Mouse (Mus musculus): ENCODE measurements at regions not wholly inside any gene's neighbourhood (a gene's known extent, or its start where the extent isn't known, plus 50 kb on each side); places are given as distances from the start of the nearest gene placed in this dataset.

- Histone ChIP-seq H3K9ac (ENCODE audit: insufficient read depth, low read depth) (no peak overlapping the region), H3K4me1 (ENCODE audit: control insufficient read depth in 1 of 2, insufficient read depth in 2 of 2) (peaks cover 0 to 8% of the 10 kb centered on the region in 2 experiments; a peak in 2 of 4 replicates), H3K4me3 (replicated peaks in 1 of 3; ENCODE audit: low read depth in 2 of 3, low read length in 2 of 3, poor library complexity in 1 of 3) (no peak overlapping the region), H3K79me2 (replicated peaks; ENCODE audit: control insufficient read depth, extremely low read depth, insufficient read depth, poor library complexity, severe bottlenecking) (no peaks in the 10 kb centered on the region), H3K27ac (ENCODE audit: insufficient read depth, low read depth) (no peak overlapping the region), H3K36me3 (replicated peaks in 1 of 2; ENCODE audit: control insufficient read depth in 1 of 2, insufficient read depth in 1 of 2, low read length in 1 of 2) (no peaks in the 10 kb centered on the region), H3K9me3 (replicated peaks; ENCODE audit: low read length) (no peaks in the 10 kb centered on the region), H3K27me3 (replicated peaks) (no peaks in the 10 kb centered on the region), H3K4me2 (ENCODE audit: insufficient read depth, low read depth, poor library complexity, severe bottlenecking) (no peak overlapping the region)
- in situ Hi-C loops (cut with MboI; ENCODE audit: low pct_ligation_motif_present, low pct_unique_long_range_greater_than_20kb, low sequenced_read_pairs) (no loop called here), dilution Hi-C loops (cut with MboI; ENCODE audit: extremely low pct_ligation_motif_present, extremely low pct_unique_long_range_greater_than_20kb, low sequenced_read_pairs) (no loop called here)
- TF ChIP-seq ZMIZ1 (IDR thresholded peaks at IDR 0.05; ENCODE audit: low read depth, low read length), result no peak
- TF ChIP-seq JUN (IDR thresholded peaks at IDR 0.05; ENCODE audit: insufficient read depth, low read depth, low read length), result no peak
- TF ChIP-seq TCF12 (IDR thresholded peaks at IDR 0.05; ENCODE audit: low read depth, low read length), result no peak
- TF ChIP-seq MXI1 (IDR thresholded peaks at IDR 0.05; ENCODE audit: low read depth, low read length), result no peak
- TF ChIP-seq USF2 (conservative IDR thresholded peaks at IDR 0.05; ENCODE audit: low read depth, low read length), result no peak
- TF ChIP-seq PAX5 (IDR thresholded peaks at IDR 0.05; ENCODE audit: low read length), result no peak
- TF ChIP-seq IRF4 (IDR thresholded peaks at IDR 0.05; ENCODE audit: low read depth, low read length), result no peak
- TF ChIP-seq GABPA (IDR thresholded peaks at IDR 0.05; ENCODE audit: insufficient replicate concordance, low read depth, low read length), result no peak
- no peak for DNase-seq (ENCODE audit: extremely low read depth)
These were observed 64.2 kb upstream of the Gm17728 start for GRCm38 (mm10) chr17:9357572-9358159.

Data from CH12.LX (cell line).